In genomic region chr3:95267855-95268254, GRCm38 (mm10) we compare ENCODE assay signal across 20 mouse cellular contexts. TPM values are rescaled to one million over a fixed set of nuclear protein-coding genes. Genes with fewer than 3 reads are reported as not detected.
DNase-seq lines count a peak whose midpoint lies in the region; ATAC-seq lines count a peak whose summit lies in the region.
"Had no signal": no experiment of that assay in that cellular context is flagged by ENCODE, and none has a peak within 500 bp of the region (broad histone marks: within the 10 kb centered on the region; RNA-seq: fewer than 3 reads in every experiment).

No protein-coding gene starts in this region.

- H3K27me3 ChIP-seq in kidney, embryonic 14.5 days (ENCODE audit: control insufficient read depth, insufficient read depth, low read length), result no peaks in the 10 kb centered on the region
- H3K27me3 ChIP-seq in liver, embryonic 16.5 days (ENCODE audit: control insufficient read depth, insufficient read depth, low read depth, low read length), result no peaks in the 10 kb centered on the region
- H3K27me3 ChIP-seq in liver, embryonic 11.5 days (replicated peaks; ENCODE audit: control insufficient read depth, insufficient read depth, low read length), result no peaks in the 10 kb centered on the region
- H3K27me3 ChIP-seq: forebrain, embryonic 13.5 days; hindbrain, embryonic 13.5 days had no signal

- no peak overlapping the region for H3K4me2 ChIP-seq in kidney, embryonic 14.5 days (replicated peaks; ENCODE audit: low read depth, low read length)
- no peak overlapping the region for H3K4me2 ChIP-seq in liver, embryonic 16.5 days (ENCODE audit: low read depth, low read length)
- H3K4me2 ChIP-seq in liver, embryonic 11.5 days, result no peak overlapping the region
- H3K4me2 ChIP-seq: forebrain, embryonic 13.5 days; hindbrain, embryonic 13.5 days; lung, embryonic 14.5 days had no signal

- peak; percentile 53 for DNase-seq in kidney, adult 11 months
- no peak for DNase-seq in liver, embryonic 11.5 days (ENCODE audit: low spot score)
- peak; percentile 72 for DNase-seq in NIH3T3 (ENCODE audit: low read depth)
- peak; percentile 77 for DNase-seq in fibroblast of lung, adult 2 months (ENCODE audit: low read depth)
- DNase-seq in natural killer cell, adult 2 months (ENCODE audit: low spot score in 2 of 2), result no peak
- DNase-seq: cerebellum, adult 11 months; cerebellum, postnatal 14 days; heart, postnatal 10 days; layer of hippocampus, adult 9-11 months; lung, embryonic 14.5 days; right cerebral cortex, postnatal 14 days; thymus, postnatal 25 days had no signal

- H3K9ac ChIP-seq in kidney, embryonic 14.5 days (ENCODE audit: low read depth, low read length), result no peak overlapping the region
- H3K9ac ChIP-seq in liver, embryonic 16.5 days (ENCODE audit: low read depth, low read length), result no peak overlapping the region
- no peak overlapping the region for H3K9ac ChIP-seq in liver, embryonic 11.5 days (ENCODE audit: low read depth, low read length)
- H3K9ac ChIP-seq: forebrain, embryonic 13.5 days; hindbrain, embryonic 13.5 days; lung, embryonic 14.5 days had no signal

- peaks cover 27% of the 10 kb centered on the region for H3K36me3 ChIP-seq in kidney, embryonic 14.5 days (ENCODE audit: control insufficient read depth, insufficient read depth, low read length)
- H3K36me3 ChIP-seq in liver, embryonic 16.5 days (ENCODE audit: control insufficient read depth, insufficient read depth), result peaks cover 8% of the 10 kb centered on the region
- H3K36me3 ChIP-seq in liver, embryonic 11.5 days (ENCODE audit: control insufficient read depth, insufficient read depth, low read length), result peaks cover 24% of the 10 kb centered on the region

- H3K4me1 ChIP-seq in kidney, embryonic 14.5 days (ENCODE audit: control insufficient read depth, insufficient read depth, low read length), result no peaks in the 10 kb centered on the region
- H3K4me1 ChIP-seq in liver, embryonic 16.5 days (ENCODE audit: control insufficient read depth, low read depth, low read length), result peaks cover 10% of the 10 kb centered on the region
- H3K4me1 ChIP-seq in liver, embryonic 11.5 days (replicated peaks; ENCODE audit: control insufficient read depth, insufficient read depth, low read length), result peaks cover 3% of the 10 kb centered on the region; the same call in 1 of the 2 replicates
- H3K4me1 ChIP-seq: forebrain, embryonic 13.5 days; hindbrain, embryonic 13.5 days had no signal

- ATAC-seq in kidney, embryonic 14.5 days (ENCODE audit: low FRiP score, low TSS enrichment), result no peak
- peak; percentile 58 for ATAC-seq in liver, embryonic 16.5 days (ENCODE audit: low read depth)
- no peak for ATAC-seq in liver, embryonic 11.5 days (replicated peaks; ENCODE audit: low FRiP score)
- ATAC-seq in erythroid progenitor cell, adult 5-6 weeks (replicated peaks; ENCODE audit: low FRiP score, poor library complexity, severe bottlenecking), result no peak
- ATAC-seq: forebrain, embryonic 13.5 days; midbrain, embryonic 16.5 days had no signal

- no peak overlapping the region for H3K27ac ChIP-seq in kidney, embryonic 14.5 days (ENCODE audit: low read depth, low read length)
- peak overlapping the region; percentile 42; the same call in 1 of the 2 replicates for H3K27ac ChIP-seq in liver, embryonic 16.5 days (ENCODE audit: low read length)
- H3K27ac ChIP-seq in liver, embryonic 11.5 days (ENCODE audit: low read depth, low read length), result no peak overlapping the region
- H3K27ac ChIP-seq: forebrain, embryonic 13.5 days; heart, embryonic 10.5 days; hindbrain, embryonic 13.5 days had no signal

- H3K4me3 ChIP-seq in kidney, embryonic 14.5 days (ENCODE audit: low read length), result no peak overlapping the region
- no peak overlapping the region for H3K4me3 ChIP-seq in liver, embryonic 16.5 days (ENCODE audit: low read depth, low read length)
- no peak overlapping the region for H3K4me3 ChIP-seq in liver, embryonic 11.5 days (ENCODE audit: low read depth, low read length)
- H3K4me3 ChIP-seq: forebrain, embryonic 13.5 days; heart, embryonic 10.5 days; hindbrain, embryonic 13.5 days had no signal

- H3K9me3 ChIP-seq in kidney, embryonic 14.5 days (ENCODE audit: control insufficient read depth, low read length), result no peaks in the 10 kb centered on the region
- no peaks in the 10 kb centered on the region for H3K9me3 ChIP-seq in liver, embryonic 16.5 days (replicated peaks; ENCODE audit: control insufficient read depth, low read length)
- no peaks in the 10 kb centered on the region for H3K9me3 ChIP-seq in liver, embryonic 11.5 days (ENCODE audit: control insufficient read depth, low read length)
- H3K9me3 ChIP-seq: forebrain, embryonic 13.5 days; heart, embryonic 10.5 days; hindbrain, embryonic 13.5 days had no signal

RNA-seq across cellular contexts. Expression of gene Mindy1, which starts 13.3 kb away (rescaled TPM):
- polyA plus RNA-seq in kidney, embryonic 14.5 days (2014; fragmentation: Nextera tagmentation; extraction: Ambion mirVana), result 33.0 and 40.9 TPM in 2 replicates
- polyA plus RNA-seq in liver, embryonic 16.5 days (2015; fragmentation: Nextera tagmentation; extraction: Ambion mirVana), result 21.5 and 23.2 TPM in 2 replicates
- 29.0 and 29.9 TPM in 2 replicates for polyA plus RNA-seq in liver, embryonic 11.5 days (2014; fragmentation: Nextera tagmentation; extraction: Ambion mirVana)
- total RNA-seq in erythroid progenitor cell, adult 5-6 weeks (2015; ENCODE audit: low replicate concordance), result 27.8 and 38.6 TPM in 2 replicates
- 19.0 and 36.1 TPM in 2 replicates for total RNA-seq in erythroid progenitor cell, adult 5-6 weeks (2017; ENCODE audit: low replicate concordance)

RNA-seq across cellular contexts. Expression of gene Prune1, which starts 14.0 kb away (rescaled TPM):
- polyA plus RNA-seq in kidney, embryonic 14.5 days (2014; fragmentation: Nextera tagmentation; extraction: Ambion mirVana), result 15.4 and 22.1 TPM in 2 replicates
- 8.8 and 9.5 TPM in 2 replicates for polyA plus RNA-seq in liver, embryonic 16.5 days (2015; fragmentation: Nextera tagmentation; extraction: Ambion mirVana)
- 19.8 and 22.7 TPM in 2 replicates for polyA plus RNA-seq in liver, embryonic 11.5 days (2014; fragmentation: Nextera tagmentation; extraction: Ambion mirVana)
- total RNA-seq in erythroid progenitor cell, adult 5-6 weeks (2015; ENCODE audit: low replicate concordance), result 5.9 and 7.6 TPM in 2 replicates
- total RNA-seq in erythroid progenitor cell, adult 5-6 weeks (2017; ENCODE audit: low replicate concordance), result 7.2 and 8.4 TPM in 2 replicates

RNA-seq across cellular contexts. Expression of gene Bnipl, which starts 16.9 kb away (rescaled TPM):
- polyA plus RNA-seq in kidney, embryonic 14.5 days (2014; fragmentation: Nextera tagmentation; extraction: Ambion mirVana), result 2.1 and 2.4 TPM in 2 replicates
- not detected in 2 replicates for polyA plus RNA-seq in liver, embryonic 16.5 days (2015; fragmentation: Nextera tagmentation; extraction: Ambion mirVana)
- 0.08 and 0.25 TPM in 2 replicates for polyA plus RNA-seq in liver, embryonic 11.5 days (2014; fragmentation: Nextera tagmentation; extraction: Ambion mirVana)
- total RNA-seq in erythroid progenitor cell, adult 5-6 weeks (2015; ENCODE audit: low replicate concordance), result not detected in 2 replicates
- total RNA-seq in erythroid progenitor cell, adult 5-6 weeks (2017; ENCODE audit: low replicate concordance), result not detected in 2 replicates
- total RNA-seq: heart, postnatal 10 days; megakaryocyte progenitor cell, adult 5-6 weeks had no signal
- polyA plus RNA-seq: forebrain, embryonic 13.5 days; midbrain, embryonic 16.5 days had no signal

RNA-seq across cellular contexts. Expression of gene Gm128, which starts 26.5 kb away (rescaled TPM):
- polyA plus RNA-seq in kidney, embryonic 14.5 days (2014; fragmentation: Nextera tagmentation; extraction: Ambion mirVana), result 0.19 and 0.57 TPM in 2 replicates
- polyA plus RNA-seq in liver, embryonic 16.5 days (2015; fragmentation: Nextera tagmentation; extraction: Ambion mirVana), result 0.07 TPM in 2 replicates
- polyA plus RNA-seq in liver, embryonic 11.5 days (2014; fragmentation: Nextera tagmentation; extraction: Ambion mirVana), result 0.95 and 1.0 TPM in 2 replicates
- total RNA-seq in erythroid progenitor cell, adult 5-6 weeks (2015; ENCODE audit: low replicate concordance), result not detected in 2 replicates
- total RNA-seq in erythroid progenitor cell, adult 5-6 weeks (2017; ENCODE audit: low replicate concordance), result not detected in 2 replicates

RNA-seq across cellular contexts. Expression of gene Mllt11, which starts 35.9 kb away (rescaled TPM):
- polyA plus RNA-seq in kidney, embryonic 14.5 days (2014; fragmentation: Nextera tagmentation; extraction: Ambion mirVana), result 18.5 and 19.1 TPM in 2 replicates
- polyA plus RNA-seq in liver, embryonic 16.5 days (2015; fragmentation: Nextera tagmentation; extraction: Ambion mirVana), result 1.8 and 2.0 TPM in 2 replicates
- 8.6 and 8.7 TPM in 2 replicates for polyA plus RNA-seq in liver, embryonic 11.5 days (2014; fragmentation: Nextera tagmentation; extraction: Ambion mirVana)
- total RNA-seq in erythroid progenitor cell, adult 5-6 weeks (2015; ENCODE audit: low replicate concordance), result 1.8 TPM in 1 of 2 replicates, not detected in the other
- total RNA-seq in erythroid progenitor cell, adult 5-6 weeks (2017; ENCODE audit: low replicate concordance), result 0.64 and 1.2 TPM in 2 replicates

Comparison
In these comparisons a context has a peak if more than half of its experiments do, and no peak if none do; other contexts are left out.
1. DNase-seq: peak in kidney, adult 11 months (single experiment), NIH3T3 (single experiment) and fibroblast of lung, adult 2 months (single experiment); none in liver, embryonic 11.5 days (single experiment) and natural killer cell, adult 2 months (0 of 2).